Mouse (Mus musculus): ENCODE measurements around the gene Ncf1. TPM values are rescaled to one million over a fixed set of nuclear protein-coding genes. Genes with fewer than 3 reads are reported as not detected.

Ncf1 gene
- polyA plus RNA-seq, 1 experiment, result 18.9 TPM

GRCm38 (mm10) chr5:134248608-134249244 is 19.3 kb upstream of the Ncf1 start:
- 94% methylated on average over 14 of the region's 14 CpGs for WGBS
- no peak overlapping the region for H3K27ac ChIP-seq (ENCODE audit: insufficient read depth, low read depth, low read length)
- no peaks in the 10 kb centered on the region for H3K27me3 ChIP-seq (ENCODE audit: control insufficient read depth, insufficient read depth, low read length)
- no peak overlapping the region for H3K4me3 ChIP-seq (ENCODE audit: low read depth, low read length)
- peaks cover 79% of the 10 kb centered on the region for H3K36me3 ChIP-seq (ENCODE audit: control insufficient read depth, insufficient read depth, low read length)
- TF ChIP-seq CTCF (IDR thresholded peaks at IDR 0.05; ENCODE audit: extremely low read depth, insufficient read length, insufficient replicate concordance, low read depth, low read length), result no peak
- TF ChIP-seq POLR2A (IDR thresholded peaks at IDR 0.05; ENCODE audit: low read depth, low read length), result no peak
- no peaks in the 10 kb centered on the region for H3K4me1 ChIP-seq (ENCODE audit: control insufficient read depth, insufficient read depth, insufficient read length, low read length)

- peaks cover 84% of the 10 kb centered on the region for H3K36me3 ChIP-seq (ENCODE audit: control insufficient read depth, insufficient read depth, low read length)
- no peak overlapping the region for H3K27ac ChIP-seq (ENCODE audit: insufficient read depth, low read depth, low read length)
- H3K4me1 ChIP-seq (ENCODE audit: control insufficient read depth, insufficient read depth, insufficient read length, low read length), result no peaks in the 10 kb centered on the region
- TF ChIP-seq POLR2A (IDR thresholded peaks at IDR 0.05; ENCODE audit: low read depth, low read length) (no peak), CTCF (IDR thresholded peaks at IDR 0.05; ENCODE audit: extremely low read depth, insufficient read length, insufficient replicate concordance, low read depth, low read length) (no peak)
- WGBS, result 83% methylated on average over 5 of the region's 5 CpGs
- no peaks in the 10 kb centered on the region for H3K27me3 ChIP-seq (ENCODE audit: control insufficient read depth, insufficient read depth, low read length)
- H3K4me3 ChIP-seq (ENCODE audit: low read depth, low read length), result no peak overlapping the region
These were observed 16.7 kb upstream of the Ncf1 start for GRCm38 (mm10) chr5:134246146-134246545.

- no peaks in the 10 kb centered on the region for H3K27me3 ChIP-seq (ENCODE audit: control insufficient read depth, insufficient read depth, low read length)
- no peaks in the 10 kb centered on the region for H3K4me1 ChIP-seq (ENCODE audit: control insufficient read depth, insufficient read depth, insufficient read length, low read length)
- H3K27ac ChIP-seq (ENCODE audit: insufficient read depth, low read depth, low read length), result no peak overlapping the region
- 94% methylated on average over 5 of the region's 5 CpGs for WGBS
- TF ChIP-seq CTCF (IDR thresholded peaks at IDR 0.05; ENCODE audit: extremely low read depth, insufficient read length, insufficient replicate concordance, low read depth, low read length) (no peak), POLR2A (IDR thresholded peaks at IDR 0.05; ENCODE audit: low read depth, low read length) (no peak)
- peaks cover 90% of the 10 kb centered on the region for H3K36me3 ChIP-seq (ENCODE audit: control insufficient read depth, insufficient read depth, low read length)
- H3K4me3 ChIP-seq (ENCODE audit: low read depth, low read length), result no peak overlapping the region
These were observed 15.5 kb upstream of the Ncf1 start for GRCm38 (mm10) chr5:134244890-134245289.

GRCm38 (mm10) chr5:134243661-134244436 is 14.4 kb upstream of the Ncf1 start:
- Histone ChIP-seq H3K27ac (ENCODE audit: insufficient read depth, low read depth, low read length) (no peak overlapping the region), H3K4me1 (ENCODE audit: control insufficient read depth, insufficient read depth, insufficient read length, low read length) (no peaks in the 10 kb centered on the region), H3K4me3 (ENCODE audit: low read depth, low read length) (no peak overlapping the region), H3K27me3 (ENCODE audit: control insufficient read depth, insufficient read depth, low read length) (no peaks in the 10 kb centered on the region), H3K36me3 (ENCODE audit: control insufficient read depth, insufficient read depth, low read length) (peaks cover 89% of the 10 kb centered on the region)
- TF ChIP-seq POLR2A (IDR thresholded peaks at IDR 0.05; ENCODE audit: low read depth, low read length) (no peak), CTCF (IDR thresholded peaks at IDR 0.05; ENCODE audit: extremely low read depth, insufficient read length, insufficient replicate concordance, low read depth, low read length) (no peak)
- WGBS, result 78% methylated on average over 26 of the region's 26 CpGs

- no peak for TF ChIP-seq POLR2A (IDR thresholded peaks at IDR 0.05; ENCODE audit: low read depth, low read length)
- TF ChIP-seq CTCF (IDR thresholded peaks at IDR 0.05; ENCODE audit: extremely low read depth, insufficient read length, insufficient replicate concordance, low read depth, low read length), result no peak
- WGBS, result 79% methylated on average over 5 of the region's 5 CpGs
- no peaks in the 10 kb centered on the region for H3K27me3 ChIP-seq (ENCODE audit: control insufficient read depth, insufficient read depth, low read length)
- H3K4me3 ChIP-seq (ENCODE audit: low read depth, low read length), result no peak overlapping the region
- H3K27ac ChIP-seq (ENCODE audit: insufficient read depth, low read depth, low read length), result no peak overlapping the region
- H3K36me3 ChIP-seq (ENCODE audit: control insufficient read depth, insufficient read depth, low read length), result peaks cover 86% of the 10 kb centered on the region
- H3K4me1 ChIP-seq (ENCODE audit: control insufficient read depth, insufficient read depth, insufficient read length, low read length), result peaks cover 5% of the 10 kb centered on the region
These were observed 12.4 kb upstream of the Ncf1 start for GRCm38 (mm10) chr5:134241831-134242230.

- no peak for TF ChIP-seq CTCF (IDR thresholded peaks at IDR 0.05; ENCODE audit: extremely low read depth, insufficient read length, insufficient replicate concordance, low read depth, low read length)
- TF ChIP-seq POLR2A (IDR thresholded peaks at IDR 0.05; ENCODE audit: low read depth, low read length), result no peak
- WGBS, result 84% methylated on average over 28 of the region's 28 CpGs
- peaks cover 23% of the 10 kb centered on the region for H3K4me1 ChIP-seq (ENCODE audit: control insufficient read depth, insufficient read depth, insufficient read length, low read length)
- H3K4me3 ChIP-seq (ENCODE audit: low read depth, low read length), result no peak overlapping the region
- H3K36me3 ChIP-seq (ENCODE audit: control insufficient read depth, insufficient read depth, low read length), result peaks cover 53% of the 10 kb centered on the region
- no peak overlapping the region for H3K27ac ChIP-seq (ENCODE audit: insufficient read depth, low read depth, low read length)
- H3K27me3 ChIP-seq (ENCODE audit: control insufficient read depth, insufficient read depth, low read length), result no peaks in the 10 kb centered on the region
These were observed 8.7 kb upstream of the Ncf1 start for GRCm38 (mm10) chr5:134237936-134238760.

Data from small intestine, adult 2 months (tissue).